Mouse (Mus musculus): ENCODE results near the gene H2-DMb2.

GRCm38 (mm10) chr17:34172528-34172927 is 29.4 kb downstream of the H2-DMb2 start:
- no peak for TF ChIP-seq CTCF (IDR thresholded peaks at IDR 0.05; ENCODE audit: low read depth, low read length)
- TF ChIP-seq POLR2A (IDR thresholded peaks at IDR 0.05; ENCODE audit: extremely low read depth, insufficient read depth, low read length), result no peak

Measured in liver, adult 2 months (tissue).